Mouse (Mus musculus) spleen, adult 2 months (tissue): ENCODE results near the gene Arfgap1.

Source experiments
- CTCF ChIP-seq: fragments of 200-500 bp; IDR thresholded peaks from 2 replicates; pipeline ENCODE4 v1.5.1; 2011; ENCODE audit warnings: mild to moderate bottlenecking, inconsistent platforms; ENCODE audit not compliant: insufficient read depth, insufficient read length, insufficient replicate concordance; ENCODE audit errors: extremely low read depth
- POLR2A ChIP-seq: fragments of 200-500 bp; IDR thresholded peaks from 2 replicates; pipeline ENCODE4 v1.6.1; 2011; ENCODE audit warnings: low read depth, low read length, inconsistent platforms

GRCm38 (mm10) chr2:180981133-180981532 is 14.1 kb downstream of the Arfgap1 start:
- TF ChIP-seq CTCF: no peak
- TF ChIP-seq POLR2A: no peak
